Mouse (Mus musculus) adrenal gland, postnatal 4 days (tissue): ENCODE results near the gene 4930539E08Rik. TPM values are rescaled to one million over a fixed set of nuclear protein-coding genes. Genes with fewer than 3 reads are reported as not detected.

ENCODE experiments used
- DNase-seq, 2 experiments: peaks; one replicate each; pipeline ENCODE4 v3.0.0; 2021 to 2022; ENCODE audit warnings: low spot score in 2 of 2, mixed read lengths in 2 of 2
- total RNA-seq, 2 experiments: library from RNA; stranded (reverse); gene quantifications; 2 replicates each; pipeline ENCODE4 v1.2.3; 2021

4930539E08Rik gene
- total RNA-seq, 2 experiments from 2014 or later = 0.11 TPM

DNA sequence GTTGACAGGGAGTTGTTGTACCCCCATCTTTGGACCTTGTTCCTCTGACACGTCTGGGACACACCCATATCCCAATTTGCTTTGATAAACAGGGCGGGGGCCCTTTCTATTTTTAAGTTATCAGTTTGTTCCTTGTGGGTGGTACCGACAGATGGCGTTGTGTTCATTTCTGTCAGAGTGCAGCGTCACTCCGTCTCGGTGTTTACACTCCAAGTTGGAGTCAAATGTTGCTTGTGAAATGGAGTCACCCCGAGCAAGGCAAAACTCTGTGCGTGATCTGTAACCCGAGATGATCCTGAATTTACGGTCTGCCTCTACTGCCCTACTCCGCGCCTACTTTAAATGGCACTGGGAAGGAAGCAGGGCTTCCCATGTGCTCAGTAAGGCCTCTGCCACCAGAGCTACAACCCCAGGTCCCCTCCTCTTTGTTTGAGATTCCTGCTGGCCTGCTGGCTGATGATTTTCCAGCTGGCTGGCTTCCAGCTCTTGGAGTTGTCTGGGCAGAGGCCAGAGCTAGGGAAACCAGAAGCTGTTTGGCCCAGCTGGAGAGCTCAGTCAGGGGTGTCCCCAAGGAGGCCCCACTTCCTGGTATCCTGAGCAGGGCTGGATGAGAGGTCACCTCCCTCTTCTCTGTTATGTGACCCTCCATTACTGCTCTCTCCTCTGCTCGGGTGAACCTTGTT is 15.4 kb upstream of the 4930539E08Rik start:
- DNase-seq = peak; percentile 84 to 87

DNA sequence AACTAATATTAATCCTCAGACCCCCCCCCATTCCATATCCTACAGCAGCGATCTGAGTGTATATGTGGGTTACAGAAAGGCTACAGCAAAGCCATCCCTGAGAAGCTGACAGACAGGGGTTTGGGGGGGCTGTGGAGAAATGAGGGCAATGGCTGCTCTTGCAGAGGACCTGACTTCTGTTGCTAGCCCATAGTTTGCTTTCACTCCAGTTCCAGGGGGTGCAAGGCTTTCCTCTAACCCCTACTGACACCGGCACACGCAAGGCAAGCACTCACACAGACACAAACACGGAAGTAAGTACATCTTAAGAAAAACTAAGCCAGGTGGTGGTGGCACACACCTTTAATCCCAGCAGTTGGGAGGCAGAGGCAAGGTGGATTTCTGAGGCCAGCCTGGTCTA is 14.2 kb upstream of the 4930539E08Rik start:
- no peak for DNase-seq

DNA sequence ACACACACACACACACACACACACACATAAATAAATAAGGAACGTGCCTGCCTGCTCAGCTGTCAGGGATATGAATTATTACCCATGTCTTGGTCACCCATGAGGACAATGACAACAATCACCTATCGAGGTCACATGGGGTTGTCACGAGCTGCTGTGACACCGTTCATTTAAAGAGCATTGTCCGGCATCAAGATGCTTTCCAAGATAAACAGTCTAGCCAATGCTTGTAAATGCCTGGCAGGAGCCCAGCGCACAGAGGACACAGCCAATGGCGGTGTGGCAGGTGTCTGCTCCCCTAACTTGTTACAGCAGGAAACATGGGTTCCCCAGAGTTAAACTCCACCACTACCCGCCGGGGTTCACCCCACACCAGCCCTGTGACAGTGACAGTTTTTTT is 12.9 kb upstream of the 4930539E08Rik start:
- DNase-seq = no peak

DNA sequence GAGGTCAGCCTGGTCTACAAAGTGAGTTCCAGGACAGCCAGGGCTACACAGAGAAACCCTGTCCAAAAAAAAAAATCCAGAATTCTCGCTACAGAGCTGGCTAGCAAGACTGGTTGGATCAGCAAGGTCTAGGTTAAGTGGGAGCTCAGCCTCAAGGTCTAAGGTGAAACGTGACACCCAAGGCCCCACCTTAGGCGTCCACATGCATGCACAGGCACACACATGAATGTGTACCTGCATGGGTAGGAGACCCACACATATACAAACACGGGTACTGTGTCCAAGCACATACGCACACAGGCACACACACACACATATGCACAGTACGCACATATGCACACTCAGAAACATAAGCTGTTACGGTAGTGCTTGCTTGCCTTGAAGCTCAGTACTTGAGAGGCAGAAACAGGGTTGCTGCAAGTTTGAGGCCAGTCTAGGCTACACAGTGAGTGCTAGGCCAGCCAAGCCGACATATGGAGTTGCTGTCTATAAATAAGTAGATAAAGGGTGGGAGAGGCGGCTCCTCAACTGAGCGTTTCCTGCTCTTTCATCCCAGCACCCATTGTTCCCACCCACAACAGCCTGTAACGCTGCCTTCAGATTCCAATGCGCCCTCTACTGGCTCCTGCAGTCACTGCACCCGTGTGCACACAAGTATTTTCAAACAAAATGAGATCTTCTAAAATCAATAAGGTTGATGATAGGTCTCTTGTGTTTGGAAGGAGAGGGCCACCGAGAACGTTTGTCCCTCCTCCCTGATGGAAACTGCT is 11.9 kb upstream of the 4930539E08Rik start:
- no peak for DNase-seq

DNA sequence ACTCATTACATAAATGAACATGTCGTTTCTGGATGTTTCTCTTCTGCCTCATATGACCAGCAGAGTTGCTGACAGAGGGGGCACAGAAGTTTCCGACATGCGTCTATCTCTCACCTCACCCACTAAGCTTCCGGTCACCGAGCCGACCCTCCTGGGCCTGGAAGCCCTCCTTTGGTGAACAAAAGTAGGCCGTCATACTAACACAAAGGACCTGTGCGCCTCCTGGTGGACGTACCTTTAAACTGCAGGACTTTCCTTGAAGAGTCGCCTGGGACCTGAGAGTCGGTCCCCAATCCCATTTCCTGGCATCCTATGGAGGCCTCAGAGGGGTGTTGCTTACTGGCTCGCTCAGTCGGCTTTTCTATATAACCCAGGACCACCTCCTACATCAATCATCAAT is 11.3 kb upstream of the 4930539E08Rik start:
- DNase-seq = peak in 1 of 2 experiments; percentile 64

DNA sequence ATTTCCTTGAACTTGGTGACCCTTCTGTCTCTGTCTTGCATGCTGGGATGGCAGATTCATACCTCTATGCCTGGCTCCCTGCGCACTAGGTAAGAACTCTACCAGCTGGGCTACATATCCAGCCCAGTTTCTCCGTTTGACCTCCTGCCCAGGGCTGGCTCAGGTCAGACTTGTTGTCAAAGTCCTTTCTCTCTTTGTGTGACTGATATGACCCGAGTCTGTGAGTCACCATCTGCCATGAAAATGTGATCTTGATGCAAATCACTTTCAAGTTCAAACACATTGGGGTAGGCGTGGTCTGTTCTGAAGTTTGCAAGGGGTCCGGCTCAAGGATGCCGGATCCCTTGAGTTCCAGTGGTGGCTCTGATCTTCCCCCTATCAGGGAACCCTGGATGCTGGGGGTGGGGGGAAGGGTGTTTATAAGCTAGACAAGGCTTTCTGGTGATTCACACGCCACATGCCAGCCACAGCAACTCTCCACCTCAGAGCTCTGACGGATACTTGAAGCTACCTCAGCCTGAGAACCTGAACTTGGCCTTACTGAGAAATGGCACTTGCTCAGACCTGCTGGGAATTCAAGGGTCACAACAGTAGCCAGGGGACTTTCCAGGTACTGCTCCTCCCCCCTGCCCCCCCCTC is 10.0 kb upstream of the 4930539E08Rik start:
- DNase-seq = no peak

DNA sequence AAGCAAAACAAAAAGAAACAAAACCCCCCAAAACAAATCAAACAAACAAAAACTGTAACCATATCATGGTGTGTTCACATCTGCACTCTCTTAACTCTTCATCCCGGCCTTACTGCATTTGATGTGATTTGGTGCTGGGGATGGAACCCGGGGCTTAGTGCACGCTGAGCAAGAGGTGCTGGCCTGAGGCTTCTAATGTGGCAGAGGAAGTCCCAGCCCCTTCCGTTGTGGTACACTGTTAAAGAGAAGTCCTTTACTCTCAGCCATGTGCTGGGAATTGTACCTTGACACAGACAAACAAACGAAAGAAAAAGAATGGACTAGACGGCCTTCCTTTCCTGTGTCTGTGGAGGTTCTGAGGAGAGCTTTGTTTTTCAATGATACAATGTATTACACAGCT is 7.0 kb upstream of the 4930539E08Rik start:
- no peak for DNase-seq

DNA sequence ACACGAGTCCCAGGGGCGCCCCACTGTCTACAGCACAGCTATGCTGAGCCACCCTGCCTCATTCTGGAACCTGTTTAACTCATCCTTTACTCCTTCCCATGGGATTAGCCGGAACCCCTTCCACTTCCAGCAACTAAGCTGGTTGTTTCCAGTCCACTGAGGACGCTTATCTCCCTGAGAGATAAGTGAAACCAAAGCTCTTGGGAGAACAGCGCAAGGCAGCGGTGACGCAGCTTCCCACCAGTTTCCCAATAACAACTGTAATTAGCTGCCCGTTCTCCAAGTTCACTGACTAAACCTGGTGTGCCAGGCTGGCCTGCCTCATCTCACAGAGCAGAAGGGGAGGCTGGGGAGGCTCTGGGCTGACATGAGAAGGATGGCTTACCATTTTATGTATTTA is 6.0 kb upstream of the 4930539E08Rik start:
- DNase-seq = no peak

DNA sequence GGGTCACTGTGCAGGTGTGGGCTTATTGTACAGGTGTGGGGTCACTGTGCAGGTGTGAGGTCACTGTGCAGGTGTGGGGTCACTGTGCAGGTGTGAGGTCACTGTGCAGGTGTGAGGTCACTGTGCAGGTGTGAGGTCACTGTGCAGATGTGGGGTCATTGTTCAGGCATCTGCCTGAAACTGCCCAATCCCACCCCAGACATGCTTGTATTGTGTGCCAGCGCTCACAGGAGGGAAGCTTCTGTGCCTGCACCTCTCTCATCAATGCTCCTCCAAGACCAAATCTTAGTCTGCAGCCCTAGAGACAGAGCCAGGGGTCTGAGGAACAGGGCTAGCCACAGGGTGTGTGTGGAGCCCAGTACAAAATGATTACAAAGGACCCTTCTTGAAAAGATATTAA is 1.4 kb upstream of the 4930539E08Rik start:
- no peak for DNase-seq

DNA sequence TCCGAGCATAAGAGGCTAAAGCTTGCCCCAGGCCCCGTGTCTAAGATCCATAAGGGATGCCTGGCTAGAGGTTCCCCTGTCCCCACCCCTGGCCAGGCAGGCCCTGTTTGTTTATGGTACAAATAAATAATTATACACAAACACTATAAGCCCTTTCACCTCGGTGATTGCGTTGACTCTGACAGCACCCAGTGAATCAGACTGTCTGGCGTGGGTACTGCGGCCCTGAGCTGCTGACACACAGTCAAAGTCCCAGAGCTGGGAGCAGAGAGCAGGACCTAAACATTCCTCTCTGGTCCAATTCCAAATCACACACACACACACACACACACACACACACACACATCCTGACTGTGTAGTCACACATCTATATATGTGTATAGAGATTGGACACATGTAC is 1.2 kb downstream of the 4930539E08Rik start:
- no peak for DNase-seq

DNA sequence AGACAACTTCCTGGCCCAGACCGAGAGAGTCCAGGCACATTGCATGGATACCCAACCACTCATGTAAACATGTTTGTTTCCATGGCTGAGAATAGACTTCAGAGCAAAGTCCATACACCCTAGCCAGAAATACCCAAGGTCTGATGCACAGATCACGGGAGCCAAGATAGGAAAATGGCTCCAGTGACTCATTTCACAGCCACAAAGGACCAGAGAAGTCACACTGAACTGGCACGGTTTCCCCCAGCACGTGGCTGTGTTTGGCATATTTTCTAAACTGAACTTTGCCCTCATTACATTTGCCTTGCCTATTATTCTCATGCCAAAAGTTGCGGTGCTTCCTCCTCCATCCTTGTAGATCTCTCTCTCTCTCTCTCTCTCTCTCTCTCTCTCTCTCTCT is 1.9 kb downstream of the 4930539E08Rik start:
- no peak for DNase-seq

DNA sequence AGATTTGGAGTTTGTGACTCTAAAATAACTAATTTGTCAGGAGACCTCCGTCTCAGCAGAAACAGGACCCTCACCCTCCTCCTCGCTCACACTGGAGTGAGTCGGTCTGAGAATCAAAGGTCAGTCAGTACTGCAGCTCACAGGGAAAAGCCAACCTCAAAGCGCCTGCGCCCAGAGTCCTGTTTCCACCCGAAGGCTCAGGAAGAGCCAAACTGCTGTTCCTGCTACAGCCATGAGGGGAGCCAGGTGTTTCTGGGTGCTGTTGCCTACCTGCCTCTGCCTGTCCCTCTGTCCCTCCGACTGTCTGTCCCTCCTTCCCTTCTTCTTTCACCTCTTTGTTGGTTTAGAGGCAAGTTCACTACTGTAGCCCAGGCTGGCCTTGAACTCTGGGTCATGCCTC is 5.0 kb downstream of the 4930539E08Rik start:
- no peak for DNase-seq

DNA sequence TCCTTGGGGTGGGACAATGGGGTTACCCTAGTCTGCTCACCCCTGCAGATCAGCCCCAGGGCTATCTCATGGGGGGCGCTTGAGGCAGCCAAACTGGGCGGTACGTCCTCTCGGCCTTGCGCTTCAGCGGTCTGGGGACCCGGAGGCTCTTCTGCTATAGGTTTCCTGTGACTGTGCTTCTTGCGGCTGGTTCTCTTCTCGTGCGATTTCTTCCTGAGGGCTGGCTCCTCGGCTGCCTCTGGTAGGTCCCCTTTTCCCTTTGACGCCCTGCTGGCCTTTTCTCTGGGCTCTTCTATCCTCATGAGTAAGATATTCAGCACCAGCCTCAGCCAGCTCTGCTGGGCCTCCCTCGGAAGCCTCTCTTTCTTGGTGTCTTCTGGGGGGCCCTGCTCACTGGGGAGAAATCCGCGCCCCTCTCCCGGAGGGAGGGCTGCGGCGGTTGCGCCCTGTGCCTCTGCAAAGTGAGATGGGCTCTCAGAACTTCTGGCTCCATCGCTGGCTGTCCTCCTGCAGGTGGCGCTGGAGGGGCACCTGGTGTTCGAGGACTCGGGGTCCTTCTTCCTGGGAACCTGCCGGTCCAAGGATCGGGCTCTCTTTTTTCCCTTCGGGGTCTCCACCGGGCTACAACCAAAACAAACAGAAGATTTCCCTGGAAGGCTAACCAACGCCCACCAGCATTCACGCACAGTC is 5.7 kb downstream of the 4930539E08Rik start:
- peak in 1 of 2 experiments; percentile 43 for DNase-seq

DNA sequence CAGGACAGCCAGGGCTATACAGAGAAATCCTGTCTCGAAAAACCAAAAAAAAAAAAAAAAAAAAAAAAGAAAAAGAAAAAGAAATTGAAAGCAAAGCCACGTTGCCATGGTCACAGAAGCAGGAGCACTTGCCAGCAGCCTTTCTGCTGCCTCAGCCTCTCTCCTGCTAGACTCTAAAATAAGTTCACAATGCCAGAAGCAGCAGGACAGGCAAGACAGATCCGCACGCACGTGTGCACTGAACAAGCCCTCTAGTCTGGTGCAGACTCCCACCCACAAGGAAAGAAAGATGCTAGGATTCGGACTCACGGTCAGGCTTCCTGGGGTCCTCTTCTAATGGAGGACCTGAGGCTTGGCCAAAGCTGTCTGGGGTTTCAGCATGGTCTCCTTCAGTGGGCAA is 7.2 kb downstream of the 4930539E08Rik start:
- DNase-seq = no peak

DNA sequence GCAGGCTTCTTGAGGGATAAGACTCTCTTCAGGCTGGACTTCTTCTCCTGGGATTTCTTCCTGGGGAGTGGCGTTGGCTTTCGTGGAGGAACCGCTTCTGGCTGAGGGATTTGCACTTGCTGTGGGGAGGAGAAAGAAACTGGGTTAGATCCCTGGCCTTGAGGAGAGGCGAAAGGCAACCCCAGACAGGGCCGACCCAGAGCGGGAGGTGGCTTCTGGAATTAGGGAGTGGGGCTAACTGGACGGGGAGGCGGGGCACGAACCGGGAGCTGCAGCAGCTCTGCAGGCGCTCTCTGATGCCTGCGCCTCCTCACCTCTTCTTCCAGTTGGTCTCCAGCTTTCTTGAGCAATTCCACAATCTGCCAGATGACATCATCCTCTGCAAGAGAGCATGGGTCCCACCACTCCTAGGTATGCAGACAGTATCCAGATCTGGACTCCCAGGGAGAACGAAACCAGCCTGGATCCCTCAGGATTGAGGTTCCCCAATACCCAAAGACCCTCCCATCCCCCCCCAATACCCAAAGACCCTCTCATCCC is 9.7 kb downstream of the 4930539E08Rik start:
- DNase-seq = no peak

DNA sequence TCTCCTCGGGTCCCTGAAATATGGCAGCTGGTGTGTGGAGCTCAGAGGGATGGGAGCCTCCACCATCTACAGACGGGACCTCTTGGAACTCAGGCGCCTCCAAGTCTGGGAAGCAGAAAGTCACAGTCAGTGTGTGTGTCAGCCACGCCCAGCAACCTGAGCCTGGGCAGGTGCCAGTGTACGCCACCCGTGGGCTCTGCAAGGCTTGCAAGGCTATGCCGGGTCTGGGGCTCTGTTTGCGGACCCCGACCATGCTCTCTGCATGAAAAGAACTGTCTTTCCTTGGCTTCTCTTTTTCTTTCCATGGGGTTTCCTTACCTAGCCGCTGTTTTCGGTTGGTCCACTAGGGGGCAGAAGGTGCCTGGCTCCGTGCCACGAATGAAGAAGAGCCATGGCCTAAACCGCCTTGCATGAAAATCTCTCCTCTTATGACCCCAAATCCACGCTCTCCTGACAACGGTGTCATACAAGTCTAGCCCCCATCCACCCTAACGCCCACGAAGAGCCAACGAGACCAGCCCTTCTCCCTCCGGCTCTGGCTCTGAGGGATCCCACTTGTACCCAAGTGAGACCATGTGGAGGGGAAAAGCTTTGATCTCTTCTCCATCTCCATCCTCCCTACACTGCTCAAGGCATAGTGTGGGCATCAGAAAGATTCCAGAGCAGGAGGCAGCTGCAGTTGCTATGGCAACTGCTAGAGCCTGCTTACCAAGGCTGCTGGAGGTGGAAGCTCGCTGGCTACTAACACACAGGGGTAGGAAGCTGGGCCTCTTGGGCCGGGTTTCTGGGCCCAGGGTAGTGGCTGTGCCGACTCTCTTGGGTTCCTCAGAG is 10.4 kb downstream of the 4930539E08Rik start:
- DNase-seq = peak; percentile 52 to 65

DNA sequence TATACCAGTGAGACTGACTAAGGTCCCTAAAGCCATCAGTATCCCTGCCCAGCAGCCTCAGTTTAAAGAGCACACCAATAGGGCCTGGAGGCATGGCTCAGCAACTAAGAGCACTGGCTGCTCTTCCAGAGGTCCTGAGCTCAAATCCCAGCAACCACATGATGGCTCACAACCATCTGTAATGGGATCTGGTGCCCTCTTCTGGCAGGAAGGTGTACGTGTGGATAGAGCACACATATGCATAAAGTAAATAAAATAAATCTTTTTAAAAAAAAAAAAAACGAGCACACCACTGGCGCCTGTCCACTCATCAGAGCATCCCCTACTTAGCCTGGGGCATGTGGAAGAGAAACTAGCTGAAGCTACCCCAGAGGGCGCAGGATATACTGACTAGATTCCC is 13.6 kb downstream of the 4930539E08Rik start:
- no peak for DNase-seq

DNA sequence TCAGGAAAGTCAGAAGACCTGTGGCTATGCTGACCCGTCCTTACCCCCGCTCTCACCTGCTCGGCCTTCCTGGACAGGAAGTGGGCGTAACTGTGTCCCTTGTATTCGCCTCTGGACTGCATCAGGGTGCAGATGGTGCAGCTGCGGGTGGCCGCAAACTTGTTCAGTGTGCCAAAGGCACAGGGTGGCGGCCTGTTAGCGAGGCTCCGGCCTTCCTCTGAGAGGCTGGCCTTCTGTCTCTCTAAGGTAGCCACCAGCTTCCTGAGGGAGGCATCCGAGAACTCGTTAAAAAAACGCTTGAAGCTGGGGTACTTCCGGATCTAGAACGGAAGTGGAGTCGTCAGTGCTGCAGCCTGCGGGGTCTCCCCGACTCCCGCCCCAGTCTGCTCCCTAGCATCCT is 15.7 kb downstream of the 4930539E08Rik start:
- DNase-seq = no peak

DNA sequence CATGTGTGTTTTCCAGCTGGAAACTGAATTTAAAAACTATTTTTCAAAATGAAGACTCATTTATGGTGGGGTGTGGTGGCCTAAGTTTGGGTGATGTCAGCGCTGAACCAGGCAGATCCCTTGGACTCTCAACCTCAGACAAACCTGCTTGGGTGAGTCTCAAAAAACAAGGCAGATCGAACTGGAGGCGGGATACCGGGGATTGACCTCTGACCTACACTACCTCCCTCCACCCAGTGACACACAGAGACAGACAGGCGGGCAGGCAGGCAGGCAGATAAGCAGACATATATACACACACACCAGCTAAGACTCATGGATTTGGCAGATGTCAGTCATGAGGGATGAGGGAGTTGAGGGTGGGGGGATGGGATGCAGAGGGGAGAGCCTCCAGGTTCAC is 16.9 kb downstream of the 4930539E08Rik start:
- DNase-seq = no peak

DNA sequence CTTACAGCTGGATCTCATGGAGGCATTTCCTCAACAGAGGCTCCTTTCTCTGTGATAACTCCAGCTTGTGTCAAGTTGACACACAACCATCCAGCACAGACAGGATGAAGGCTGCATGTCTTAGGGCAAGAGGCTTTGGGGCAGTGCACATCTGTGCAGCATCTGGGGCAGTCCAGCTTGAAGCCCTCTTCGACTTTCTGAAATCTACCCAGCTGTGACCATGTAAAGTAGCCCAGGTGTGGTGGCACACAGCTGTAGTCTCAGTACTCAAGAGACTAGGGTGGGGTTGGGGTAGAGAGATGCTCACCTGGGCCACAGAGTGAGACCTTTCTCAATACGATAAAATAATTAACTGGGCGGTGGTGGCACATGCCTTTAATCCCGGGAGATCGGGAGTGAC is 17.3 kb downstream of the 4930539E08Rik start:
- no peak for DNase-seq
